Mouse (Mus musculus) heart, postnatal 0 days (tissue): Measurements from ENCODE around the gene Snx9. TPM values are rescaled to one million over a fixed set of nuclear protein-coding genes. Genes with fewer than 3 reads are reported as not detected.

ENCODE experiments used
- ATAC-seq: fragments of 200-750 bp; cut with Nextera tagmentation; 2 replicates; pipeline ENCODE4 v1.8.0; 2017; ENCODE audit warnings: low read depth, moderate number of reproducible peaks, moderate library complexity; ENCODE audit not compliant: insufficient read depth
- DNase-seq: peaks from one replicate; pipeline ENCODE4 v3.0.0-alpha.2; 2016; ENCODE audit warnings: low spot score
- H3K27ac ChIP-seq: fragments of 300-500 bp; sonication (generic); 2 replicates; pipeline ENCODE4 v1.5.1; 2014; ENCODE audit warnings: low read depth, mild to moderate bottlenecking
- H3K27me3 ChIP-seq: fragments of 300-500 bp; sonication (generic); 2 replicates; pipeline ENCODE4 v1.6.1; 2014; ENCODE audit warnings: low read length, mixed read lengths; ENCODE audit not compliant: control insufficient read depth, insufficient read depth
- H3K36me3 ChIP-seq: fragments of 300-500 bp; sonication (generic); replicated peaks from 2 replicates; pipeline ENCODE4 v1.6.1; 2014; ENCODE audit warnings: low read length, mixed read lengths; ENCODE audit not compliant: control insufficient read depth, insufficient read depth
- H3K4me1 ChIP-seq: fragments of 300-500 bp; sonication (generic); 2 replicates; pipeline ENCODE4 v1.6.1; 2014; ENCODE audit warnings: antibody characterized with exemption; ENCODE audit not compliant: control insufficient read depth, insufficient read depth
- H3K4me2 ChIP-seq: fragments of 300-500 bp; sonication (generic); 2 replicates; pipeline ENCODE4 v1.6.1; 2014; ENCODE audit warnings: low read depth, mild to moderate bottlenecking, low read length, moderate library complexity
- H3K4me3 ChIP-seq: fragments of 300-500 bp; sonication (generic); 2 replicates; pipeline ENCODE4 v1.5.1; 2014; ENCODE audit warnings: low read depth, low read length
- H3K9ac ChIP-seq: fragments of 300-500 bp; sonication (generic); replicated peaks from 2 replicates; pipeline ENCODE4 v1.6.1; 2014; ENCODE audit warnings: low read depth, low read length, mixed read lengths
- H3K9me3 ChIP-seq: fragments of 300-500 bp; sonication (generic); replicated peaks from 2 replicates; pipeline ENCODE4 v1.6.1; 2016; ENCODE audit warnings: low read length; ENCODE audit not compliant: control insufficient read depth
- CTCF ChIP-seq: IDR thresholded peaks from 2 replicates; pipeline ENCODE4 v1.5.1; 2016; ENCODE audit warnings: antibody characterized with exemption, control low read depth, low read depth
- EP300 ChIP-seq: IDR thresholded peaks from 2 replicates; pipeline ENCODE4 v1.6.1; 2016; ENCODE audit warnings: antibody characterized with exemption, low read depth
- WGBS: fragments of 180-500 bp; shearing (Covaris S2); extraction: QIAGEN DNeasy Blood & Tissue Kit; methylation state at CpG from one replicate; pipeline ENCODE4 v1.1.7; 2014; 5-methylcytosine and 5-hydroxymethylcytosine counted together
- polyA plus RNA-seq: library from polyadenylated mRNA; unstranded; fragments of >200 nt; fragmentation: Nextera tagmentation; extraction: Ambion mirVana; gene quantifications from 2 replicates; pipeline ENCODE4 v1.2.1, GENCODE M21; 2015
- total RNA-seq: library from RNA; depleted of rRNA; stranded (reverse); fragments of >200 nt; gene quantifications from 2 replicates; pipeline ENCODE4 v1.2.3, GENCODE M21; 2014; ENCODE audit warnings: low replicate concordance

Snx9 gene
- total and polyA plus RNA-seq, 2 experiments from 2014 or later, result 16.0 to 21.0 TPM

DNA sequence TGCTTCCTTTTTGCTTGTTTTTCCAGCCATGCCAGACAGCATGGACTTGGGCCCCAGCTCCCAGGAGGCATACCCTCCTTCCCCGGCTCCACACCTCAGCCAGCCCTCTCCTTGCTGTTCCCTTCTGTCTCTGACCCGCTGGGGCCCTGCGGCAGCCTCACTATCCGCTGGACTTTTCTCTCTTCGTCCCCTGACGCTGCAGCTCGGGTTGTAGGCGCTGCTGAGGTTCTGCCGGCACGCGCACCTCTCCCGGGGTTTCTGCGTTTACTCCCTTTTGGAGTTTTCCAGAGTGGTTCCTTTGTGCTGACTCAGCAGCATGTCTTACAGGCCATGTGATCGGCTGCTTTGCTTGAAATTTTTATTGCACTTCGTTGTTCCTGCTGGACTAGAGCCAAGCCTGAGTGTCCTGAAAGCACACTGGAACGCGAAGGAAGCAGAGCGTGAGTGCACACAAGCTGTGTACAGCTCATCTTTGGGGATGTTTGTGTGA is 8.3 kb downstream of the Snx9 start:
- H3K9ac ChIP-seq, result peak overlapping the region; percentile 53

DNA sequence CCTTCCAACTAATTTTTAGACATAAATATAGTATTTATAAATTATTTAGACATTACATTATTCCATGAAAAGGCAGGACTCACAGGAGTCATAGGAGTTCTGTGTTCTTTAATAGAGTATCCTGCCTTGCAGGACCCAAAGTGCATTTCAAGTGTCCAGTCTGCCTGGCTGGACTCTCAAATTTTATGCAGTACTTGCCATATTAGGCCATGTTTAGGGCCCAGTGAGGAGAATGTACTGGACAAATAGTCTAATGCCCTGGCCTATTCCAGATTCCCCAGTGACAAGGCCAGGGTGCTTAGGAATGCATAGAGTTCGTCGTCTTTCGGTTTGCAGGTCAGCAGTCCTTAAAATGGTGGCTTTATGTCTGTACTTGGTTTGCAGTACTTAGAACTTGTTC is 8.9 kb downstream of the Snx9 start:
- ATAC-seq (no peak), DNase-seq (no peak)
- no peaks in the 10 kb centered on the region for H3K36me3 ChIP-seq
- H3K4me2 ChIP-seq, result peak overlapping the region; percentile 70; the same call in 1 of the 2 replicates
- 97% methylated on average over 3 of the region's 3 CpGs for WGBS
- H3K27me3 ChIP-seq, result no peaks in the 10 kb centered on the region
- no peak overlapping the region for H3K27ac ChIP-seq
- H3K4me1 ChIP-seq, result peaks cover 13% of the 10 kb centered on the region; the same call in 1 of the 2 replicates
- no peak overlapping the region for H3K9ac ChIP-seq
- no peaks in the 10 kb centered on the region for H3K9me3 ChIP-seq
- TF ChIP-seq CTCF (no peak), EP300 (no peak)
- H3K4me3 ChIP-seq, result no peak overlapping the region

More for the DNA sequence above, 8.3 kb downstream of the Snx9 start:
- Histone ChIP-seq H3K27me3 (no peaks in the 10 kb centered on the region), H3K4me1 (peaks cover 18% of the 10 kb centered on the region; the same call in 1 of the 2 replicates), H3K36me3 (no peaks in the 10 kb centered on the region), H3K9me3 (no peaks in the 10 kb centered on the region), H3K4me2 (peak overlapping the region; percentile 70), H3K27ac (peak overlapping the region; percentile 49), H3K4me3 (peak overlapping the region; percentile 36)
- peak; percentile 56; the same call in 1 of the 2 replicates for ATAC-seq
- TF ChIP-seq CTCF (no peak), EP300 (no peak)
- 8% methylated on average over 18 of the region's 18 CpGs for WGBS
- DNase-seq, result peak; percentile 79

GRCm38 (mm10) chr17:5850476-5850875 is 9.3 kb downstream of the Snx9 start:
- Histone ChIP-seq H3K9ac (no peak overlapping the region), H3K27ac (no peak overlapping the region), H3K4me1 (peaks cover 13% of the 10 kb centered on the region; the same call in 1 of the 2 replicates), H3K36me3 (no peaks in the 10 kb centered on the region), H3K27me3 (no peaks in the 10 kb centered on the region), H3K4me2 (no peak overlapping the region), H3K4me3 (no peak overlapping the region), H3K9me3 (no peaks in the 10 kb centered on the region)
- DNase-seq (no peak), ATAC-seq (no peak)
- TF ChIP-seq CTCF (no peak), EP300 (no peak)
- 96% methylated on average over 3 of the region's 3 CpGs for WGBS

- Histone ChIP-seq H3K4me2 (no peak overlapping the region), H3K27me3 (no peaks in the 10 kb centered on the region), H3K4me3 (no peak overlapping the region), H3K9ac (no peak overlapping the region), H3K27ac (no peak overlapping the region), H3K9me3 (no peaks in the 10 kb centered on the region), H3K4me1 (0 out of 2 replicates have a peak, but pooled peaks cover 5% of the 10 kb centered on the region), H3K36me3 (no peaks in the 10 kb centered on the region)
- no peak for TF ChIP-seq EP300
- no peak for TF ChIP-seq CTCF
- DNase-seq (no peak), ATAC-seq (no peak)
- WGBS, result 91% methylated on average over 13 of the region's 13 CpGs
Observed at GRCm38 (mm10) chr17:5853936-5854335, 12.8 kb downstream of the Snx9 start.

GRCm38 (mm10) chr17:5855560-5855959 is 14.4 kb downstream of the Snx9 start:
- Histone ChIP-seq H3K36me3 (no peaks in the 10 kb centered on the region), H3K27me3 (no peaks in the 10 kb centered on the region), H3K4me1 (no peaks in the 10 kb centered on the region), H3K4me3 (no peak overlapping the region), H3K27ac (no peak overlapping the region), H3K9ac (no peak overlapping the region), H3K9me3 (no peaks in the 10 kb centered on the region), H3K4me2 (no peak overlapping the region)
- TF ChIP-seq CTCF, result no peak
- TF ChIP-seq EP300, result no peak
- ATAC-seq (no peak), DNase-seq (no peak)

GRCm38 (mm10) chr17:5856426-5856825 is 15.3 kb downstream of the Snx9 start:
- no peak for TF ChIP-seq EP300
- H3K4me2 ChIP-seq, result no peak overlapping the region
- DNase-seq, result no peak

More at GRCm38 (mm10) chr17:5856426-5856825, 15.3 kb downstream of the Snx9 start:
- no peaks in the 10 kb centered on the region for H3K27me3 ChIP-seq
- no peaks in the 10 kb centered on the region for H3K36me3 ChIP-seq
- H3K4me1 ChIP-seq, result no peaks in the 10 kb centered on the region
- no peak for ATAC-seq
- H3K27ac ChIP-seq, result no peak overlapping the region
- WGBS, result 86% methylated on average over 7 of the region's 7 CpGs
- H3K4me3 ChIP-seq, result no peak overlapping the region
- no peak overlapping the region for H3K9ac ChIP-seq
- H3K9me3 ChIP-seq, result no peaks in the 10 kb centered on the region
